Mouse (Mus musculus): Measurements from ENCODE around the gene Galnt7.

- TF ChIP-seq POLR2A (IDR thresholded peaks at IDR 0.05; ENCODE audit: borderline replicate concordance, extremely low read depth, insufficient read depth, insufficient read length, poor library complexity, severe bottlenecking) (no peak), CTCF (IDR thresholded peaks at IDR 0.05; ENCODE audit: borderline replicate concordance, extremely low read depth, insufficient read depth, insufficient read length) (no peak)
These were observed 35.9 kb downstream of the Galnt7 start for GRCm38 (mm10) chr8:57616965-57617364.

Data from brain, embryonic 14.5 days (tissue).